Mouse (Mus musculus): ENCODE measurements around the gene Ilkap. TPM values are rescaled to one million over a fixed set of nuclear protein-coding genes. Genes with fewer than 3 reads are reported as not detected.

Ilkap gene
- total RNA-seq, 1 experiment, result 64.9 TPM

GRCm38 (mm10) chr1:91332102-91332501 is 66.5 kb downstream of the Ilkap start:
- Histone ChIP-seq H3K27ac (ENCODE audit: insufficient read depth, low read depth, low read length, poor library complexity, severe bottlenecking) (no peak overlapping the region), H3K4me1 (ENCODE audit: control insufficient read depth in 2 of 2, insufficient read depth in 2 of 2, low read length in 2 of 2, poor library complexity in 1 of 2) (no peaks in the 10 kb centered on the region), H3K9me3 (ENCODE audit: control insufficient read depth, insufficient read depth, low read depth, low read length) (no peaks in the 10 kb centered on the region), H3K9ac (ENCODE audit: insufficient read depth, low read depth, low read length, poor library complexity, severe bottlenecking) (no peak overlapping the region), H3K4me3 (ENCODE audit: insufficient read depth in 1 of 2, low read depth in 1 of 2, low read length in 2 of 2, poor library complexity in 1 of 2, severe bottlenecking in 1 of 2) (no peak overlapping the region), H3K36me3 (ENCODE audit: control insufficient read depth, insufficient read depth, low read length, poor library complexity, severe bottlenecking) (no peaks in the 10 kb centered on the region)
- no peak for TF ChIP-seq ZNF384 (IDR thresholded peaks at IDR 0.05; ENCODE audit: low read depth, low read length)
- TF ChIP-seq ZC3H11A (IDR thresholded peaks at IDR 0.05; ENCODE audit: borderline replicate concordance, low read depth, low read length), result no peak
- TF ChIP-seq HCFC1 (IDR thresholded peaks at IDR 0.05; ENCODE audit: borderline replicate concordance, insufficient read depth, low read length), result no peak
- TF ChIP-seq MAFK (IDR thresholded peaks at IDR 0.05; ENCODE audit: insufficient read depth, low read depth, low read length), result no peak
- no peak for TF ChIP-seq CHD2 (IDR thresholded peaks at IDR 0.05; ENCODE audit: low read depth, low read length)
- DNase-seq (ENCODE audit: low read depth, low spot score), result no peak
- in situ Hi-C loops (cut with MboI; ENCODE audit: low sequenced_read_pairs in 2 of 2, unreplicated experiment in 2 of 2), result no loop called here

- DNase-seq (ENCODE audit: low read depth, low spot score), result no peak
- no peaks in the 10 kb centered on the region for H3K36me3 ChIP-seq (ENCODE audit: control insufficient read depth, insufficient read depth, low read length, poor library complexity, severe bottlenecking)
- H3K4me1 ChIP-seq (ENCODE audit: control insufficient read depth in 2 of 2, insufficient read depth in 2 of 2, low read length in 2 of 2, poor library complexity in 1 of 2), result no peaks in the 10 kb centered on the region; a peak in 1 of 4 replicates
- no peaks in the 10 kb centered on the region for H3K9me3 ChIP-seq (ENCODE audit: control insufficient read depth, insufficient read depth, low read depth, low read length)
- H3K27ac ChIP-seq (ENCODE audit: insufficient read depth, low read depth, low read length, poor library complexity, severe bottlenecking), result no peak overlapping the region
- no peak overlapping the region for H3K4me3 ChIP-seq (ENCODE audit: insufficient read depth in 1 of 2, low read depth in 1 of 2, low read length in 2 of 2, poor library complexity in 1 of 2, severe bottlenecking in 1 of 2)
- H3K9ac ChIP-seq (ENCODE audit: insufficient read depth, low read depth, low read length, poor library complexity, severe bottlenecking), result no peak overlapping the region
- in situ Hi-C loops (cut with MboI; ENCODE audit: low sequenced_read_pairs in 2 of 2, unreplicated experiment in 2 of 2), result no loop called here
- TF ChIP-seq HCFC1 (IDR thresholded peaks at IDR 0.05; ENCODE audit: borderline replicate concordance, insufficient read depth, low read length) (no peak), MAFK (IDR thresholded peaks at IDR 0.05; ENCODE audit: insufficient read depth, low read depth, low read length) (no peak), CHD2 (IDR thresholded peaks at IDR 0.05; ENCODE audit: low read depth, low read length) (no peak), ZC3H11A (IDR thresholded peaks at IDR 0.05; ENCODE audit: borderline replicate concordance, low read depth, low read length) (no peak), ZNF384 (IDR thresholded peaks at IDR 0.05; ENCODE audit: low read depth, low read length) (no peak)
These were observed 73.0 kb downstream of the Ilkap start for GRCm38 (mm10) chr1:91325488-91326042.

GRCm38 (mm10) chr1:91324646-91325045 is 74.0 kb downstream of the Ilkap start:
- Histone ChIP-seq H3K36me3 (ENCODE audit: control insufficient read depth, insufficient read depth, low read length, poor library complexity, severe bottlenecking) (no peaks in the 10 kb centered on the region), H3K9me3 (ENCODE audit: control insufficient read depth, insufficient read depth, low read depth, low read length) (no peaks in the 10 kb centered on the region), H3K4me1 (ENCODE audit: control insufficient read depth in 2 of 2, insufficient read depth in 2 of 2, low read length in 2 of 2, poor library complexity in 1 of 2) (no peaks in the 10 kb centered on the region; a peak in 1 of 4 replicates), H3K4me3 (ENCODE audit: insufficient read depth in 1 of 2, low read depth in 1 of 2, low read length in 2 of 2, poor library complexity in 1 of 2, severe bottlenecking in 1 of 2) (no peak overlapping the region), H3K9ac (ENCODE audit: insufficient read depth, low read depth, low read length, poor library complexity, severe bottlenecking) (no peak overlapping the region), H3K27ac (ENCODE audit: insufficient read depth, low read depth, low read length, poor library complexity, severe bottlenecking) (no peak overlapping the region)
- no peak for DNase-seq (ENCODE audit: low read depth, low spot score)
- TF ChIP-seq ZC3H11A (IDR thresholded peaks at IDR 0.05; ENCODE audit: borderline replicate concordance, low read depth, low read length) (no peak), CHD2 (IDR thresholded peaks at IDR 0.05; ENCODE audit: low read depth, low read length) (no peak), ZNF384 (IDR thresholded peaks at IDR 0.05; ENCODE audit: low read depth, low read length) (no peak), MAFK (IDR thresholded peaks at IDR 0.05; ENCODE audit: insufficient read depth, low read depth, low read length) (no peak), HCFC1 (IDR thresholded peaks at IDR 0.05; ENCODE audit: borderline replicate concordance, insufficient read depth, low read length) (no peak)
- in situ Hi-C loops (cut with MboI; ENCODE audit: low sequenced_read_pairs in 2 of 2, unreplicated experiment in 2 of 2), result no loop called here

Other genes with a start within 250 kb of the Ilkap start
- gene Ramp1, start 219.0 kb downstream of the Ilkap start, total RNA-seq (2012; rRNA removed), result 0.21 and 0.40 TPM in 2 replicates
- 25.8 and 41.5 TPM in 2 replicates for gene Ube2f, start 148.5 kb downstream of the Ilkap start, total RNA-seq (2012; rRNA removed)
- gene Scly, start 100.5 kb downstream of the Ilkap start, total RNA-seq (2012; rRNA removed), result 11.2 and 12.0 TPM in 2 replicates
- gene Espnl, start 76.7 kb downstream of the Ilkap start, total RNA-seq (2012; rRNA removed), result 0.40 and 0.48 TPM in 2 replicates
- gene Klhl30, start 47.8 kb downstream of the Ilkap start, total RNA-seq (2012; rRNA removed), result 1.6 and 2.2 TPM in 2 replicates
- 5.8 and 6.3 TPM in 2 replicates for gene Erfe, start 32.4 kb downstream of the Ilkap start, total RNA-seq (2012; rRNA removed)
- gene Hes6, start 15.2 kb upstream of the Ilkap start, total RNA-seq (2012; rRNA removed), result 13.3 and 29.1 TPM in 2 replicates
- 0.42 and 0.58 TPM in 2 replicates for gene Per2, start 60.5 kb upstream of the Ilkap start, total RNA-seq (2012; rRNA removed)
- 7.9 and 9.2 TPM in 2 replicates for gene Traf3ip1, start 95.8 kb upstream of the Ilkap start, total RNA-seq (2012; rRNA removed)
- gene Asb1, start 141.7 kb upstream of the Ilkap start, total RNA-seq (2012; rRNA removed), result 10.3 and 12.2 TPM in 2 replicates

All from ES-E14 (cell line).